Mouse (Mus musculus): ENCODE results near the gene Gm11027.

Gene Gm11027

DNA sequence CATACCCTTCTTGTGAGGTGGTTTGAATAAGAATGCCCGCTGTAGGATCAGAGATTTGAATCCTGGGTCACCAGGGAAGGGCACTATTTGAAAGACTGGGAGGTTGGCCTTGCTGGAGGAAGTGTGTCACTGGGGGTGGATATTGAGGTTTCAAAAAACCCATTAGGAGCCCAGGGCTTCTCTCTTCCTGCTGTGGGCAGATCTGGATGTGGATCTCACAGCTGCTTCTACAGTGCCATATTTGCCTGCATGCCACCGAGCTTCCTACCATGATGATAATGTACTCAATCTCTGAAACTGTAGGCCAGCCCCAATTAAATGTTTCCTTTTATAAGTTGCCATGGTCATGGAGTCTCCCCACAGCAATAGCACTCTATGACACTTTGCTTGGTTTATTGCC, 4.0 kb downstream of the Gm11027 start:
- DNase-seq (ENCODE audit: low read depth, low spot score) = no peak

DNA sequence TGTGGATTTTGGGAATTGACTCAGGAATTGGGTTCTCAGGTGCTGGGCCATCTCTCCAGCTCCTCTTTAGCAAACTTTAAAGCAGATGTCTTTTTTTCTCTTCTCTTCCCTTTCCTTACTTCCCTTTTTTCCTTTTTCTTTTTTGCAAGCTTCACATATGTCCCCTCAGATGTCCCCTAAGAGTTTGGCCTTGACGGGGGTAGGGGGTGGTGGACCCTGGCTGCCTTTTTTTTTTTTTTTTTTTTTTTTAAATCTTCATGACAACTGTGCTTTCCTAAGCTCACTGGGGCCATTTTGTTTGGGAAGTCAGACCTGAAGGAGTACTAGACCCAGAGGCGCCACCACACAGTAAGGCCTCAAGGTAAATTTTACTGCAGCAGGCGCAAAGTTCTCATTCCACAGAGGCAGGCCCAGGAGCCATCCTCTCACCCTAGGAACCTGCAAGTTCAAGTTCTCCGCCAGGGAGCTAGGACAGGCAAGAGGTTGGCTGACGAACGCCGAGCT, 5.0 kb downstream of the Gm11027 start:
- DNase-seq (ENCODE audit: low read depth, low spot score) = no peak

DNA sequence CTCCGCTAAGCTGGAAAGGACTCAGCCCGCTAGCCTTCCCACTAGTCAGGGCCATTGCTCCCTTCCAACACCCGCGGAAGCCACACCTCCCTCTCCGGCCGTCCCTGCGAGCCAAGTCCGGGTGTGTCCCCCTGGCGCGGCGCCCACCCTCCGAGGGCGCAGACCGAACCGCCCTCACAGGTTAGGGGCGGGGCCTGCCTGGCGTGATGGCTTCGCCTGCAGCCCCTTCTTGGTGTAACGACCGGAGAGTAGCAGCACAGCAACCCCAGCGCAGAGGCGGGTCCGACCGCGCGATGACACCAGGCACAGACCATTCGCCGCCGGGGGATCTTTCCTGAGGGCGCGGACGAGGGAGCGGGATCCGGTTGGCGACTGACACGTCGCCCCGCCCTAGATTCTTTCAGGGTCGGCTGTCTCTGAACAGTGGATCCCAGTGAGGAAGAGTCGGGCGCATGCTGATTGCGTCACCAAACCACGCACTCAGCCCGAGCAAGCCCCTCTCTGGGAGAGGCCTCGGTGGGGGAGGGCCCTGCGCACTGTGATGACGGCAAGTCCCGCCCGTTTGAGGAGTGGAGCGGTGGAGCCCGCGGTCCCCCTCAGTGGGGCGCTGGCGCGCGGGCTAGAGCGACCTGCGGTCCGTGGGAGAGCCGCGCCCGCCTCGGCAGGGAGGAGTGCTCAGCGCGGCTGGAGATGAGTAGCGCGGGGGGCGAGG, 5.6 kb downstream of the Gm11027 start, which contains the start of gene Esyt2:
TSS of gene Esyt2 (plus strand) at position 544 of the 712 bp plus-strand sequence.
- DNase-seq (ENCODE audit: low read depth, low spot score) = peak; percentile 98

DNA sequence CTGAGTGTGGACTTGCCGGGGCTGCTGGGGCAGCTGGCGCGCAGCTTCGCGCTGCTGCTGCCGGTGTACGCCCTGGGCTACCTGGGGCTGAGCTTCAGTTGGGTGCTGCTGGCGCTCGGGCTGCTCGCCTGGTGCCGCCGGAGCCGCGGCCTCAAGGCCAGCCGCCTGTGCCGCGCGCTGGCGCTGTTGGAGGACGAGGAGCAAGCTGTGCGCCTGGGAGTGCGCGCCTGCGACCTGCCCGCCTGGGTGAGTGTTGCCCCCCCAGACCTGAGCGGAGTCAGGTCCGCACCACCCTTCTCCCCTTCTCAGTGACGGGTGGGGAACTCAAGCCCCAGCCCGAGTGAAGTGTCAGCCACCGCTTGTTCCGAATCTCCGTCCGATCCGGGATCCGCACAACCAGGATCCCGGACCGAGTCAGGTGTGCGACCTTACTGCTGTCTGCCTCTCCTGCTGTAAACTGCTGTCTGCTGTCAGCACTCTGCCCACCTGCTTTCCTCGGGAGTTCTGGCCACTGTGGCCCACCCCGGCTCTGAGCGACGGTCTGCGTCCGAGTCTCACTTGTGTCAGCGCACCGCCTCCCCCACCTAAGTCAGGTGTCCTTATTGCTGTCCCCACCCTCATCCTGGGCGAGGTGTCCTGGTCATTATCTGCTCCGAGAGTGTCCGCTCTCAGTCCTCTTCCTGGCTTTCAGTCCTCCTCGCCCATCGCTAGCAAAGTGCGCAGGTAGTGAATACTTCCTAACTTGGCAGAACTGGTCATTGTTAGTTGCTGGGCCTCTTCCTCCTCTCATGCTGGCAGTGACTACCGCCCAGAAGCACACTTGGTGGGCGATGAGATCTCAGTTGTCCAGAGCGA, 6.5 kb downstream of the Gm11027 start:
- DNase-seq (ENCODE audit: low read depth, low spot score) = no peak

DNA sequence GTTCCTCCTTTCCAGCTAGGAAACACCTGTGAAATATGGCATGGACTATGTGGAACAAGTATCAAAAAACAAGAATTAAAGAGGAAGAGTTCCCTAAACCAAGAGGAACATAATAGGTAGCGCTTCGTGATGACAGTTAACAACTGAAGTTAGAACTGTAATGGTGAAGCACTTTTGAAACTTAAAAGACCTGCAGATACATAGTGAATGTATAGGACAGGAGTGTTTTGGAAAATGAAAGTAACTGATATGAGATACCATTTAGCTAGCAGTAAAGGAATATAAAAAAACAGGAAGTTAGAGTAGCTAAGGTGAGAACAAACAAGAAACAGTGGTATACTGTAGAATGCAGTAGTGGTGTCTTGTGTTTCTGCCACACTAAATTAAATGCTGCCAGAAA, 7.7 kb downstream of the Gm11027 start:
- no peak for DNase-seq (ENCODE audit: low read depth, low spot score)

DNA sequence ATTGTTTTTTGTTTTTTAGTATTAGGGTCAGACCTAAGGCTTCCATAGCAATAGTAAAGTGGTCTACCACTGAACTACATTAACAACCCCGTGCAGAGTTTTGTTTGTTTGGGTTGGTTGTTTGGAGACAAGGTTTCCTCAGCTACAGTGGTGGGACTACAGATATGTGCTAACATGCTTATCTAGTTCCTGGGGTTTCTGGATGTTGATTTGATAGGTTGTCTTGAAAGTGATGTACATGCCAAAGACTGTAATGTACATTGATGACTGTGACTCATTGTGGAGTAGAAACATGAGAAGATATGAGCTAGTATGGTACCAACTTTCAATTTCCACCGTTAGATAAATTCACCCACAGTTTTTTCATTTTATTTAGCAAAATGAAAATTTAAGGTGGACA, 8.3 kb downstream of the Gm11027 start:
- no peak for DNase-seq (ENCODE audit: low read depth, low spot score)

DNA sequence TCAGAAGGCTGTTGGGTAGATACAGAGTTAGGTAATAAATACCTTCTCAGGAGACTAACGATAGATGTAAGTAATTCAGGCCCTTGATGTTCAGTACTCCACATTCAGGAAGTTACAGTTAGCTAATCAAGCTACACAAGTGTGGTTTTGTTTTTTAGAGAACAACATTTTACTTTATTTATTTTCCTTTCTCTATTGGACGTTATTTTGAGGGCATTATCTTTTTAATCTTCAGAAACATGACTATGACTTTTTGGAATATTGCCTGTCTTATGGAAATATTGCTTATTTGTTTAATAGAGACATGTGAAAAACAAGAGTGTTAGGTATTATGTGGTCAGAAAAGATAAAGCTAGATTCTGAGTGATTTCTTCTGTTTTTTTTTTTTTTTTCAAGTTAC, 18.0 kb downstream of the Gm11027 start:
- no peak for DNase-seq (ENCODE audit: low read depth, low spot score)

DNA sequence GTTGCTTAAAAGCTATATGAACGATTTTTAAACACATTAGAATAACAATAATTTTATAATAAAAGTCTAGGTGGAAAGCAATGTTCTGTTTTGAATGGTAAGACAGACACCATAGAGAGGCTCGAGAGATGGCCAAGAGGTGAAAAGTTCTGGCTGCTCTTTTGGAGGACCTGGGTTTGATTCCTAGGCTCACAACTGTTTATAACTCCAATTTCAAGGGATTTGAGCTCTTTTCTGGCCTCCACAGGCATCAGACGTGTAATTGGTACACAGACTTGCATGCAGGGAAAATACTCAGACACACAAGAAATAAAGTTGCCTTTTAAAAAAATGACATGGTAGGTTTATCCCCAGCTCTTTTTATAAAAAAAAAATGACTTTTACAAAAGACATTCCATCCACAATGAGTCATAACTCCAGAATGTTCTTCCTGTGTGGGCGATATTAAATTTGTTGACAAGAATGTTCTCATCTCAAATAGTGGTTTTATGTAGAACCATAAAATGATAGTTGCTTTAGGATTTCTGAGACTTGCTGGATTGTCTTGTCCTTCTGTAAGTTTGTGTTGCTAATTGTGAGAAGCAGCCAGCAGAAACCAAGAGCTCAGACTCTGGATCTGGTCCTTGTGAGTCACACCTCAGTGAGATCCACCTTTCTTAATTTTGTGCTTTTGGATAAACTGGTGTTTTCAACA, 18.6 kb downstream of the Gm11027 start:
- no peak for DNase-seq (ENCODE audit: low read depth, low spot score)

DNA sequence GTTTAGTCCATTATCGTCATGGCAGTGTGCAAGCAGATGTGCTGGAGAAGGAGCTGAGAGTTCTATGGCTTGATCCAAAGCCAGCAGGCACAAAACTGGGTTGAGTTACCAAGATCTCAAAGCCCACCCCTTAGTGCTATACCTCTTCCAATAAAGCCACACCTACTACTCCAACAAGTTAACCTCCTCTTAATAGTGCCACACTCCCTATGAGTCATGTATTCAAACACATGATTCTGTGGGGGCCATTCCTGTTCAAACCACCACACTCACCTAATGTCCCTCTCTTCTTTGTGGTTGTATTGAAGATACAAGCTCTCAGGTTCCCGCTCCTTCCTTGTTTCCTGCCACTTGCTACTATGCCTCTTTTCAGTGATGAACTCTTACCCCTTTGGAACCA, 24.7 kb downstream of the Gm11027 start:
- DNase-seq (ENCODE audit: low read depth, low spot score) = no peak

DNA sequence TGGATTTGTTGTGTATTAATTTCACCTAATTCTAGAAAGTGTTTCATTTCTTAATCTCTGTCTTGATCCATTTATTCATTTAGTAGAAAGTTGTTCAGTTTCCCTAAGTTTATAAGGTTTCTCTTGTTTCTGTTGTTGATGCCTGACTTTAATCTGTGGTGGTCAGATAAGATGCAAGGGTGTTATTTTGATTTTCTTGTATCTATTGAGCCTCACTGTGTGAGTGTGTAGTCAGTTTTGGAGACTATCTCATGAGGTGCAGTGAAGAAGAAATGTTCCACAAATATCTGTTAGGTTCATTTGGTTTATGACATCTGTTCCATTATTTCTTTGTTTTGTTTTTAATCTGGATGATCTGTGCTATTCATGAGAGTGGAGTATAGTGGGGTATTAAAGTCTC, 27.0 kb downstream of the Gm11027 start:
- no peak for DNase-seq (ENCODE audit: low read depth, low spot score)

DNA sequence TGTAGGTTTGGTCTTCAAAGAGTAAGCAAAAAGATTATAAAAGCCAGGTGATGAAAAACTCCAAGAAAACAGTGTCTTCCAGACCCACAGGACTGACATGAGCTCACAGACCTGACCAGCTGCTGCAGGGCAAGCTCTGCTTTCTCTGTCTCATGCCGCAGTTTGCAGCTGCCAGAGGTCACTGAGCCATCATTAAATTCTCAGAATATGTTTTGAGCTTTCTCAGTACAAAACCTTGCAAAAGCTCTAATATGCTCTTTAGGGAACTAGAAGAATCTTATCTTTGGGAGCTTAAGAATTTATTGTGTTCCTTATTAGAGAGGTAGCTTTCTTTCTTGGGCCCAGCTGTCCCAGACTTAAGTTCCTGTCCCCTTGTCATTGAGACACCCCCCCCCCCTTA, 30.9 kb downstream of the Gm11027 start:
- no peak for DNase-seq (ENCODE audit: low read depth, low spot score)

DNA sequence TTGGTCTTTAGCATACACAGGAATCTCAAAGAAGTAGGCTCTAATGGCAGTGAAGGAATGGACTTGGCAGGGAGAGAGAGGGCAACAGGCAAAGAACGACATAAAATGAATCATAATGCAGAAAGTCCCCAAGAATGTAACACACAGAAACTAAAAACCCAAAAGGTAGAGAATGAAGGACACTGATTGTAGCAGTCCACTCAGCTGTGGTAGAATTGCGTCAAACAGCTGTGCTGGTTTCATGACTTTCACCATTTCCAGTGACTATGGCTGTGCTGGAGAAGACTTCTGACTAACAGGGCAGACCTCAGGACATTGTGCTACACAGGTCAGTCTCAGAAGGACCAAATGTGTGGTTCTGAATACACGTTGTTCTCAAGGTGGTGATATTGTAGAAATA, 32.7 kb downstream of the Gm11027 start:
- DNase-seq (ENCODE audit: low read depth, low spot score) = no peak

DNA sequence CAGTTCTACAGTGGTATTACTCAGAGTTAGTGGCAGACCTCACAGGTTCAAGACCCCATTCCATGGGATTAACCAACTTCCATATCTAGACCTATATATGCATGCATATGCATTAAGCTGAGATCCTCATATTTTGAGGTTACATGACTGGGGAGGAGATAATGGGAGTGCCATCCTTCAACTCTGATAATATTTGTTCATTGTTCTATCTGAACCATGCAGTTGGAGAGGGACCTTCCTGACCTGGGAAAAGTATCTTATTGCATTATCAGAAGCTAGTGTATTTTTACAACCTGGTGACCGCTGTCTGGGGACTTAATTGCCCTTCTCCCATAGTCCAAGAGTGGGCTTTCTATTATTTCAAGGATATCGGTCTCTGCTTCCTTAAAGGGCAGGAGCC, 33.4 kb downstream of the Gm11027 start:
- no peak for DNase-seq (ENCODE audit: low read depth, low spot score)

DNA sequence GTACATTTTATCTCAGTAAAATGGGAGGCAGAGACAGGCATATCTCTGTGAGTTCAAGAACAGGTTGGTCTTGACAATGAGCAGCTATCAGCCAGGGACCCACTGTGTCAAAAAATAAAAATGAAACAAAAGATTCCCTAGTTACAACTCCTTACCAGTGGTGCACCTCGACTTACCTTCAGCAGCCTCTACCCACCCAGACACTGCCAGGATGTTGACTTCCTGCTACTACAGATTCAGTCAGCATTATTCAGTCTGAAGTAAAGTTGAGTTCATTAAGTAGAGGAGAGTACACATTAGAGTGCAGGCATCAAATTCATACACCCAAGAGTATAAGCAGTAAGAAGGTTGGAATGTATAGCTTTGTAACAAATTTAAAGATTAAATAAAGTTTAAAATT, 38.6 kb downstream of the Gm11027 start:
- no peak for DNase-seq (ENCODE audit: low read depth, low spot score)

DNA sequence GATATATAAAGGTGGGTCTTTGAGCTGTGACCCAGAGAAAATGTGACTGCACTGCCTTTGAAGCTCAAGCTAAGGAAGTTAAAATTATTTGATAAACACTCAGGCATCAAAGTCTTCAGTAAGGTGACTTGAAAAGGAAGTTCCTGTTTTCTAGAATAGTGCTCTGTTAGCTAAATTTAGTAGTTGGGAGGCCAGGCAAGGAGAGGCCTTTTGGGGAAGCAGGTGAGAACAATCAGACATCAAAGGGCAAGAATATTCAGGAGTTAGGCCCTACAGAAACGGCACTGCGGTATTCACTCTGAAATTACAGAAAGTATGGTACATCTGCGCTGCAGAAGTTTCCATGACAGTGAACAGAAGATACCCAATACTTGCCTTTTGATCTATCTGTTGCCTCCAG, 40.3 kb downstream of the Gm11027 start:
- no peak for DNase-seq (ENCODE audit: low read depth, low spot score)

DNA sequence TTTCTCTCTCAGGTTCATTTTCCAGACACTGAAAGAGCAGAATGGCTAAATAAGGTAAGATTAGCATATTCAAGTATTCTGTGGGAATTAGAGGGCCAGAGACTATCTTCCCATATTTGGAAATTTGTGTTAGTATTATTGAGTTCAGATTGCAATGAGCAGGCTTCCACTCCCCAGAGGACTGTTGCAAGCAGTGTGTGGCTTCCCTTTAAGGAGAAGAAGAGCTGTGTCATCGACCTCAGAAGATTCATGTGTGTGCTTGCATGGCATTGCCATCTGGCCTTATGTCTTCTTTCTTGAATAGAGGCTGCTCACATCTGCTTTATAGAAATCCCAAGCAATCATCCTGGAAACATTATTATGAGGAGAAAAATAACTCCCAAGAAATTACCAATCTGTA, 42.6 kb downstream of the Gm11027 start:
- DNase-seq (ENCODE audit: low read depth, low spot score) = no peak

All from brain, embryonic 18.5 days (tissue).